In the genomic region with DNA sequence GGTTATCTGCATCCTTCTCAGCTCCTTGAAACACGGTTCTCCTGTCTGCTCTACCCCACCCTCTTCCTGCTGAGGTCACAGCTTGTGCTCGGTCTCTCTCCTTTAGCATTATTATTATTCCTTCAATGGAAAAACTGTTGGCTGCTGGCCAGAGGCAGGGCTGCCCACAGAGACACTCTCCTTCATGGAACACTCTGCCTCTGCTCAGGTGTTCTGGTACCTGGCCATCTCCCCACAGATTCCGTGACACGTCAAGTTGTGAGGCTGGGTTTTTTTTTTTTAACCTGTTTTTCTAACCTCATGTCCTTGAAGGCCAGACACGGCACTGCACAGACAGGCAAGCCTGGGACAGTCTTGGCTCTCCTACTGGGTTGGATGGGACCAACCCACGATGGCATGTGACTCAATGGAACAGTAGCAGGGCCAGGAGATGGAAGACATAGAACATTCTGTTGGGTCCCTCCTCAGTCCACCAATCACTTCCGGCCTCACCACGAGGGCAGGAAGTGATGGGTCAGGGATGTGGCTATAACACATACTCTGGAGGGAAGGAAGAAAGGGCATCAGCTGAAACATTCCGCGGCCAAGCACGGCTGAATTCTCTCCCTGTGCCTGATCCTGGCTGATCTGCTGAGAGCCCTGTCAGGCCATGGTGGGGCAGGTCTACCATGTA, we compare ENCODE assay signal across 7 mouse cellular contexts. TPM values are rescaled to one million over a fixed set of nuclear protein-coding genes. Genes with fewer than 3 reads are reported as not detected.
A peak's percentile ranks its signal among the peaks of the same experiment; 100 is the strongest.
DNase-seq lines count a peak whose midpoint lies in the region; ATAC-seq and TF ChIP-seq lines count a peak whose summit lies in the region.

No protein-coding gene starts in this region.

- peak; percentile 79 for DNase-seq in kidney, adult 2 months
- no peak for DNase-seq in left cerebral cortex, postnatal 25 days (ENCODE audit: low spot score in 2 of 2)
- DNase-seq in cerebellum, adult 8-10 months, result no peak

- no peaks in the 10 kb centered on the region for H3K36me3 ChIP-seq in forebrain, embryonic 15.5 days
- no peaks in the 10 kb centered on the region for H3K36me3 ChIP-seq in kidney, adult 2 months (ENCODE audit: control insufficient read depth, insufficient read depth, low read length)
- no peaks in the 10 kb centered on the region for H3K36me3 ChIP-seq in macrophage (ENCODE audit: inconsistent target)

- H3K4me1 ChIP-seq in forebrain, embryonic 15.5 days, result peaks cover 100% of the 10 kb centered on the region
- H3K4me1 ChIP-seq in kidney, adult 2 months (ENCODE audit: control insufficient read depth, insufficient read depth, low read length), result peaks cover 31% of the 10 kb centered on the region

- H3K4me2 ChIP-seq in forebrain, embryonic 15.5 days (replicated peaks), result peak overlapping the region; percentile 91

- peak overlapping the region; percentile 16; the same call in 1 of the 2 replicates for H3K9ac ChIP-seq in forebrain, embryonic 15.5 days (replicated peaks)

- H3K27me3 ChIP-seq in forebrain, embryonic 15.5 days, result no peaks in the 10 kb centered on the region
- H3K27me3 ChIP-seq in kidney, adult 2 months (replicated peaks; ENCODE audit: control insufficient read depth, insufficient read depth, low read length), result no peaks in the 10 kb centered on the region

- H3K79me2 ChIP-seq in macrophage (ENCODE audit: inconsistent target), result peaks cover 100% of the 10 kb centered on the region

- H3K9me3 ChIP-seq in forebrain, embryonic 15.5 days, result no peaks in the 10 kb centered on the region

- intact Hi-C loops in left cerebral cortex, postnatal 25 days (cut with DNase I), result no loop called here

- TF ChIP-seq POLR2A in kidney, adult 2 months (IDR thresholded peaks at IDR 0.05; ENCODE audit: low read depth, low read length), result no peak

- TF ChIP-seq CTCF in kidney, adult 2 months (conservative IDR thresholded peaks at IDR 0.05; ENCODE audit: insufficient read depth, insufficient read length, low read depth, low read length), result no peak

- WGBS in forebrain, embryonic 15.5 days, result 62% methylated on average over 11 of the region's 11 CpGs
- 50% methylated on average over 11 of the region's 11 CpGs for WGBS in kidney, adult 2 months
- 51% methylated on average over 11 of the region's 11 CpGs for WGBS in macrophage (ENCODE audit: missing documents)

- 0 out of 2 replicates have a peak, but pooled peaks have one; percentile 16 for ATAC-seq in common myeloid progenitor, adult 5-6 weeks (replicated peaks; ENCODE audit: low read depth, poor library complexity, severe bottlenecking)
- no peak for ATAC-seq in forebrain, embryonic 15.5 days (replicated peaks)
- no peak for ATAC-seq in erythroblast, adult 5-6 weeks (replicated peaks; ENCODE audit: low FRiP score, poor library complexity, severe bottlenecking)

- no peak overlapping the region for H3K4me3 ChIP-seq in forebrain, embryonic 15.5 days
- no peak overlapping the region for H3K4me3 ChIP-seq in kidney, adult 2 months (ENCODE audit: insufficient read depth, low read depth, low read length)
- no peak overlapping the region for H3K4me3 ChIP-seq in macrophage (ENCODE audit: inconsistent target)

- H3K27ac ChIP-seq in forebrain, embryonic 15.5 days (replicated peaks), result peak overlapping the region; percentile 96
- H3K27ac ChIP-seq in kidney, adult 2 months (ENCODE audit: insufficient read depth, low read depth, low read length), result peak overlapping the region; percentile 24
- peak overlapping the region; percentile 48 for H3K27ac ChIP-seq in macrophage

RNA-seq across cellular contexts. Expression of a gene that starts 18.5 kb away (rescaled TPM):
- 6.5 and 13.7 TPM in 2 replicates for total RNA-seq in common myeloid progenitor, adult 5-6 weeks (2017)
- 22.6 and 26.1 TPM in 2 replicates for polyA plus RNA-seq in forebrain, embryonic 15.5 days (2015; fragmentation: Nextera tagmentation; extraction: Ambion mirVana)
- polyA plus RNA-seq in kidney, adult 2 months (2012; rRNA removed), result 16.1 and 17.7 TPM in 2 replicates
- total RNA-seq in macrophage (2018; cell fraction: chromatin; rRNA removed), result 100 to 1,000 TPM in 11 of 26 experiments, 10 to 100 TPM in 15; 44.2 to 406 (median 95.6) TPM
- total RNA-seq in macrophage (2018; cell fraction: cytosol; rRNA removed), result 10 to 100 TPM in 25 of 26 experiments, 1 to 10 TPM in 1; 7.8 to 71.2 (median 19.0) TPM
- total RNA-seq in macrophage (2018; cell fraction: nucleus; rRNA removed), result 100 to 1,000 TPM in 4 of 26 experiments, 10 to 100 TPM in 22; 40.8 to 409 (median 59.9) TPM
- 7.4 to 12.5 TPM (median 11.5 TPM) in 3 replicates for polyA plus RNA-seq in macrophage (2018)
- total RNA-seq in left cerebral cortex, postnatal 25 days (2021), result 10 to 100 TPM; 17.4 to 28.9 TPM
- total RNA-seq in erythroblast, adult 5-6 weeks (2015; ENCODE audit: low replicate concordance), result 7.3 and 10.0 TPM in 2 replicates
- total RNA-seq in erythroblast, adult 5-6 weeks (2017; ENCODE audit: low replicate concordance), result 3.3 and 4.6 TPM in 2 replicates

RNA-seq across cellular contexts. Expression of a gene that starts 53.0 kb away (rescaled TPM):
- 20.1 and 44.2 TPM in 2 replicates for total RNA-seq in common myeloid progenitor, adult 5-6 weeks (2017)
- 18.3 and 19.8 TPM in 2 replicates for polyA plus RNA-seq in forebrain, embryonic 15.5 days (2015; fragmentation: Nextera tagmentation; extraction: Ambion mirVana)
- polyA plus RNA-seq in kidney, adult 2 months (2012; rRNA removed), result 71.1 and 87.5 TPM in 2 replicates
- 100 to 1,000 TPM in 17 of 26 experiments, 10 to 100 TPM in 9; 55.6 to 143 (median 105) TPM for total RNA-seq in macrophage (2018; cell fraction: chromatin; rRNA removed)
- total RNA-seq in macrophage (2018; cell fraction: cytosol; rRNA removed), result 10 to 100 TPM; 35.0 to 58.5 (median 50.0) TPM
- total RNA-seq in macrophage (2018; cell fraction: nucleus; rRNA removed), result 10 to 100 TPM; 44.2 to 98.8 (median 78.8) TPM
- 37.5 to 46.9 TPM (median 42.2 TPM) in 3 replicates for polyA plus RNA-seq in macrophage (2018)
- total RNA-seq in left cerebral cortex, postnatal 25 days (2021), result 10 to 100 TPM; 43.1 to 49.2 TPM
- total RNA-seq in erythroblast, adult 5-6 weeks (2015; ENCODE audit: low replicate concordance), result 12.5 and 18.8 TPM in 2 replicates
- 9.3 and 14.9 TPM in 2 replicates for total RNA-seq in erythroblast, adult 5-6 weeks (2017; ENCODE audit: low replicate concordance)

Comparison
In these comparisons a context has a peak if more than half of its experiments do, and no peak if none do; other contexts are left out.
1. H3K27ac ChIP-seq: peak in every context shown above with its lines; median percentile 96 in forebrain, embryonic 15.5 days; 48 in macrophage; 24 in kidney, adult 2 months.